Mouse (Mus musculus) C2C12 (cell line): ENCODE results near the gene Calm2.

ENCODE experiments used
- CTCF ChIP-seq: IDR thresholded peaks from one replicate; pipeline ENCODE4 v1.5.1; 2011; ENCODE audit not compliant: control insufficient read depth, insufficient read depth, insufficient read length
- MAX ChIP-seq: IDR thresholded peaks from one replicate; pipeline ENCODE4 v1.6.1; 2011; ENCODE audit warnings: mild to moderate bottlenecking, control low read depth
- MYOG ChIP-seq: IDR thresholded peaks from one replicate; pipeline ENCODE4 v1.6.1; 2011; ENCODE audit not compliant: control insufficient read depth, insufficient read length; ENCODE audit errors: extremely low read depth

GRCm38 (mm10) chr17:87403462-87403861 lies 43.3 kb downstream of the Calm2 start:
- no peak for TF ChIP-seq CTCF
- no peak for TF ChIP-seq MAX
- no peak for TF ChIP-seq MYOG
